Mouse (Mus musculus): ENCODE measurements around the gene Irgm1. TPM values are rescaled to one million over a fixed set of nuclear protein-coding genes. Genes with fewer than 3 reads are reported as not detected.

Irgm1 gene
- polyA plus RNA-seq, 1 experiment from 2014 or later = 1.1 TPM

- H3K4me1 ChIP-seq (ENCODE audit: control insufficient read depth, insufficient read depth, low read length) = no peaks in the 10 kb centered on the region
- DNase-seq (ENCODE audit: low spot score) = no peak
Observed at GRCm38 (mm10) chr11:48866481-48866880, 5.0 kb downstream of the Irgm1 start.

GRCm38 (mm10) chr11:48863808-48864207 is 7.7 kb downstream of the Irgm1 start:
- Histone ChIP-seq H3K4me3 (ENCODE audit: low read depth, low read length) (no peak overlapping the region), H3K4me2 (ENCODE audit: low read depth, severe bottlenecking) (no peak overlapping the region), H3K9ac (ENCODE audit: low read length) (no peak overlapping the region), H3K36me3 (ENCODE audit: control insufficient read depth, insufficient read depth, low read length) (no peaks in the 10 kb centered on the region), H3K9me3 (ENCODE audit: control insufficient read depth, low read length) (no peaks in the 10 kb centered on the region), H3K4me1 (ENCODE audit: control insufficient read depth, insufficient read depth, low read length) (no peaks in the 10 kb centered on the region), H3K27ac (replicated peaks; ENCODE audit: low read depth, low read length) (no peak overlapping the region), H3K27me3 (ENCODE audit: control insufficient read depth, insufficient read depth, low read length) (0 out of 2 replicates have a peak, but pooled peaks cover 2% of the 10 kb centered on the region)
- no peak for DNase-seq (ENCODE audit: low spot score)
- ATAC-seq (ENCODE audit: insufficient number of reproducible peaks, low FRiP score, low TSS enrichment, low read depth) = no peak
- 85% methylated on average over 3 of the region's 3 CpGs for WGBS

More at GRCm38 (mm10) chr11:48866481-48866880, 5.0 kb downstream of the Irgm1 start:
- WGBS = 92% methylated on average over 9 of the region's 9 CpGs
- H3K4me2 ChIP-seq (ENCODE audit: low read depth, severe bottlenecking) = no peak overlapping the region
- H3K36me3 ChIP-seq (ENCODE audit: control insufficient read depth, insufficient read depth, low read length) = no peaks in the 10 kb centered on the region
- no peak overlapping the region for H3K4me3 ChIP-seq (ENCODE audit: low read depth, low read length)
- H3K27ac ChIP-seq (replicated peaks; ENCODE audit: low read depth, low read length) = no peak overlapping the region
- H3K9me3 ChIP-seq (ENCODE audit: control insufficient read depth, low read length) = no peaks in the 10 kb centered on the region
- H3K27me3 ChIP-seq (ENCODE audit: control insufficient read depth, insufficient read depth, low read length) = no peaks in the 10 kb centered on the region
- no peak for ATAC-seq (ENCODE audit: insufficient number of reproducible peaks, low FRiP score, low TSS enrichment, low read depth)
- H3K9ac ChIP-seq (ENCODE audit: low read length) = no peak overlapping the region

GRCm38 (mm10) chr11:48862784-48863319 is 8.6 kb downstream of the Irgm1 start:
- DNase-seq (ENCODE audit: low spot score) (no peak), ATAC-seq (ENCODE audit: insufficient number of reproducible peaks, low FRiP score, low TSS enrichment, low read depth) (no peak)
- H3K27me3 ChIP-seq (ENCODE audit: control insufficient read depth, insufficient read depth, low read length) = 0 out of 2 replicates have a peak, but pooled peaks cover 6% of the 10 kb centered on the region
- WGBS = 87% methylated on average over 1 of the region's 1 CpGs
- no peak overlapping the region for H3K4me2 ChIP-seq (ENCODE audit: low read depth, severe bottlenecking)
- no peaks in the 10 kb centered on the region for H3K36me3 ChIP-seq (ENCODE audit: control insufficient read depth, insufficient read depth, low read length)
- H3K9me3 ChIP-seq (ENCODE audit: control insufficient read depth, low read length) = no peaks in the 10 kb centered on the region
- H3K9ac ChIP-seq (ENCODE audit: low read length) = no peak overlapping the region
- H3K4me3 ChIP-seq (ENCODE audit: low read depth, low read length) = no peak overlapping the region
- H3K27ac ChIP-seq (replicated peaks; ENCODE audit: low read depth, low read length) = no peak overlapping the region
- H3K4me1 ChIP-seq (ENCODE audit: control insufficient read depth, insufficient read depth, low read length) = 0 out of 2 replicates have a peak, but pooled peaks cover 3% of the 10 kb centered on the region

GRCm38 (mm10) chr11:48859014-48859413 is 12.5 kb downstream of the Irgm1 start:
- no peak overlapping the region for H3K9ac ChIP-seq (ENCODE audit: low read length)
- H3K9me3 ChIP-seq (ENCODE audit: control insufficient read depth, low read length) = no peaks in the 10 kb centered on the region
- no peaks in the 10 kb centered on the region for H3K36me3 ChIP-seq (ENCODE audit: control insufficient read depth, insufficient read depth, low read length)
- H3K4me1 ChIP-seq (ENCODE audit: control insufficient read depth, insufficient read depth, low read length) = 0 out of 2 replicates have a peak, but pooled peaks cover 3% of the 10 kb centered on the region
- 1% methylated on average over 6 of the region's 6 CpGs for whole genome bisulfite sequencing
- ATAC-seq (ENCODE audit: insufficient number of reproducible peaks, low FRiP score, low TSS enrichment, low read depth) (no peak), DNase-seq (ENCODE audit: low spot score) (peak; percentile 65)
- no peak overlapping the region for H3K4me3 ChIP-seq (ENCODE audit: low read depth, low read length)
- no peak overlapping the region for H3K4me2 ChIP-seq (ENCODE audit: low read depth, severe bottlenecking)
- H3K27ac ChIP-seq (replicated peaks; ENCODE audit: low read depth, low read length) = no peak overlapping the region
- H3K27me3 ChIP-seq (ENCODE audit: control insufficient read depth, insufficient read depth, low read length) = 0 out of 2 replicates have a peak, but pooled peaks cover 6% of the 10 kb centered on the region

DNA sequence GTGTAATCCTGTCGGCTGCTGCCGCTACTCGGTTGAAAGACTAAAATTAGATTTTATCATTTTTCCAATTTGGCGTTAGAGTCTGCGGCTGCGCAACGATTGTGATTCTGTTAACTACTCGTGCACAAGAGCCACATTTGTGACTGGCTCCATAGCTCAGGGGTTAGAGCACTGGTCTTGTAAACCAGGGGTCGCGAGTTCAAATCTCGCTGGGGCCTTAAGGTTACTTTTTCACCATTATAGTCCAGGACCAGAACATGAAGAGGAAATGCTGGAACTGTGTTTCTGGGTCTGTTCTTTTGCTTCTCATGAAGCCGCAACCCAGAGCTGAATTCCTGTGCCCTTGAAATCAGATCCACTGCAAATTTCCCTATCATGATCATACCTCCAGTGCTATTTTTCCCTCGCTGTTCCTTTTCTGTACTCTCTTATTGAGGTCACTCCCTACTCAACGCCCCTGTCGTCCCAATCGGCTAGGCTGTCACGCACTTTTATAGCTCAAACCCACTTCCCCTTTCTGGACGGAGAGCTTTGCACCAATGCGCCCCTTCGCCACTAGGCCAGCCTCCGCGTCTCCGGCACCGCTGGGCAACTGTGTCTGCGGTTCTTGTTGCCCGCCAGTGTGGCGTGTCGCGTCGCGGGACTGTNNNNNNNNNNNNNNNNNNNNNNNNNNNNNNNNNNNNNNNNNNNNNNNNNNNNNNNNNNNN is 17.9 kb downstream of the Irgm1 start:
- Histone ChIP-seq H3K27ac (replicated peaks; ENCODE audit: low read depth, low read length) (no peak overlapping the region), H3K9me3 (ENCODE audit: control insufficient read depth, low read length) (no peaks in the 10 kb centered on the region), H3K4me2 (ENCODE audit: low read depth, severe bottlenecking) (peak overlapping the region; percentile 92), H3K27me3 (ENCODE audit: control insufficient read depth, insufficient read depth, low read length) (0 out of 2 replicates have a peak, but pooled peaks cover 4% of the 10 kb centered on the region), H3K4me3 (ENCODE audit: low read depth, low read length) (peak overlapping the region; percentile 56), H3K9ac (ENCODE audit: low read length) (0 out of 2 replicates have a peak overlapping the region, but pooled peaks have one; percentile 28), H3K36me3 (ENCODE audit: control insufficient read depth, insufficient read depth, low read length) (no peaks in the 10 kb centered on the region), H3K4me1 (ENCODE audit: control insufficient read depth, insufficient read depth, low read length) (0 out of 2 replicates have a peak, but pooled peaks cover 7% of the 10 kb centered on the region)
- ATAC-seq (ENCODE audit: insufficient number of reproducible peaks, low FRiP score, low TSS enrichment, low read depth) (peak; percentile 76; the same call in 1 of the 2 replicates), DNase-seq (ENCODE audit: low spot score) (peak; percentile 91)
- WGBS = under 1% methylated on average over 31 of the region's 31 CpGs

GRCm38 (mm10) chr11:48852624-48853473 is 18.6 kb downstream of the Irgm1 start:
- Histone ChIP-seq H3K36me3 (ENCODE audit: control insufficient read depth, insufficient read depth, low read length) (no peaks in the 10 kb centered on the region), H3K9me3 (ENCODE audit: control insufficient read depth, low read length) (no peaks in the 10 kb centered on the region), H3K27ac (replicated peaks; ENCODE audit: low read depth, low read length) (no peak overlapping the region), H3K4me3 (ENCODE audit: low read depth, low read length) (peak overlapping the region; percentile 56), H3K4me2 (ENCODE audit: low read depth, severe bottlenecking) (peak overlapping the region; percentile 92), H3K9ac (ENCODE audit: low read length) (peak overlapping the region; percentile 43), H3K4me1 (ENCODE audit: control insufficient read depth, insufficient read depth, low read length) (0 out of 2 replicates have a peak, but pooled peaks cover 4% of the 10 kb centered on the region), H3K27me3 (ENCODE audit: control insufficient read depth, insufficient read depth, low read length) (no peaks in the 10 kb centered on the region)
- 8% methylated on average over 23 of the region's 23 CpGs for WGBS
- ATAC-seq (ENCODE audit: insufficient number of reproducible peaks, low FRiP score, low TSS enrichment, low read depth) (no peak), DNase-seq (ENCODE audit: low spot score) (no peak)

DNA sequence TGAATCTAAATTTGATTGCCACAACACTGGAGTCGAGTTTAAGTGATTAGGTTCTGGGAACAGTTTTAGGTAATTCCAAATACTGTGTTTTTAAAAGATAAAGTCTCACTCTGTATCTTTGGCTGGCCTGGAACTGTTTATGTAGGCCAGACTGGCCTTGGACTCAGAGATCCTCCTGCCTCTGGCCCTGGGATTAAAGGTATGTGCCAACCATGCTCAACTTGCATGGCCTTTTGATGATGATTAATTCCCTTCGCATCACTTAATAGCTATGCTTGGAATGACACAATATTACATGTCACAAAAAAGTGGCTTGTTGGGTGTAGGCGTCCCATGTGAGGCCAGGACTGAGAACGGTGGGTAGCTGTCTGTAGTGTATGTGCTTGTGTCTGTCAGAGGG is 19.3 kb downstream of the Irgm1 start:
- H3K4me3 ChIP-seq (ENCODE audit: low read depth, low read length) = no peak overlapping the region
- WGBS = 83% methylated on average over 4 of the region's 4 CpGs
- no peak for ATAC-seq (ENCODE audit: insufficient number of reproducible peaks, low FRiP score, low TSS enrichment, low read depth)
- DNase-seq (ENCODE audit: low spot score) = no peak
- H3K27me3 ChIP-seq (ENCODE audit: control insufficient read depth, insufficient read depth, low read length) = no peaks in the 10 kb centered on the region
- no peak overlapping the region for H3K27ac ChIP-seq (replicated peaks; ENCODE audit: low read depth, low read length)
- no peaks in the 10 kb centered on the region for H3K36me3 ChIP-seq (ENCODE audit: control insufficient read depth, insufficient read depth, low read length)
- no peaks in the 10 kb centered on the region for H3K9me3 ChIP-seq (ENCODE audit: control insufficient read depth, low read length)
- H3K9ac ChIP-seq (ENCODE audit: low read length) = no peak overlapping the region
- 0 out of 2 replicates have a peak, but pooled peaks cover 4% of the 10 kb centered on the region for H3K4me1 ChIP-seq (ENCODE audit: control insufficient read depth, insufficient read depth, low read length)
- H3K4me2 ChIP-seq (ENCODE audit: low read depth, severe bottlenecking) = no peak overlapping the region; the same call in 1 of the 2 replicates
